Mouse (Mus musculus) left cerebral cortex, adult 6 months (tissue): ENCODE data around the gene Gm9780. TPM values are rescaled to one million over a fixed set of nuclear protein-coding genes. Genes with fewer than 3 reads are reported as not detected.

Experiments used
- long read RNA-seq, 2 experiments: library from polyadenylated mRNA; unstranded; transcript quantifications; one replicate each; pipeline ENCODE4 v2.0.0; 2019 to 2020
- polyA plus RNA-seq: library from polyadenylated mRNA; unstranded; fragments of <200 nt; fragmentation: Nextera tagmentation; gene quantifications from 2 replicates; pipeline ENCODE4 v1.2.3, GENCODE M21; 2021

The Gm9780 gene
- 33.2 and 42.7 TPM in 2 replicates for polyA plus RNA-seq
- long read RNA-seq, experiment 1, partial matches to known transcripts = 0 of 2 reads
- long read RNA-seq, experiment 1, other reads (novel, unspliced or antisense) = 0 of 2 reads
- long read RNA-seq, experiment 2, transcript Gm9780-202 (4 exons, 1,394 nt) = major isoform, 18 of 20 reads
- long read RNA-seq, experiment 2, partial matches to known transcripts = 2 of 20 reads
- long read RNA-seq, experiment 2, other reads (novel, unspliced or antisense) = 0 of 20 reads

DNA sequence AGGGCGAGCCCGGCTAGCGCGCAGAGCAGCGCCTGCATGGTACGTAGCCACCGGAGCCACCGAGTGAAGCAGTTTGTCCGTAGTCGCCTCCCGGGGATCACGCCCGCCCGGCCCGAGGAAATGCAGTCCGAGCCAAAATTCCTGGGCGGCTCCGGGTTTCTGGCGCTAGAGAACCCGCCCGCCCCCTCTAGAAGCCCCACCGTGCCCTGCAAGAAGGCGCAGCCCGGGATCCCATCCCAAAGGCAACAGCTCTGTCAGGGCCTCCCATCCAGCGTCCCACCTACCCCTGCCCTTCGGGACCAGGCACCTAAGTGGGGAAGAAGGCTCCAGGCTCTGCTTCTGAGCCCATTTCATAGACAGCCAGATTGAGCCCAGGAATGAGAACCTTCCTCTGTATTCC lies at the start of gene Gm9780:
Gm9780 (minus strand) TSS at position 101 of the 400 bp plus-strand sequence.

DNA sequence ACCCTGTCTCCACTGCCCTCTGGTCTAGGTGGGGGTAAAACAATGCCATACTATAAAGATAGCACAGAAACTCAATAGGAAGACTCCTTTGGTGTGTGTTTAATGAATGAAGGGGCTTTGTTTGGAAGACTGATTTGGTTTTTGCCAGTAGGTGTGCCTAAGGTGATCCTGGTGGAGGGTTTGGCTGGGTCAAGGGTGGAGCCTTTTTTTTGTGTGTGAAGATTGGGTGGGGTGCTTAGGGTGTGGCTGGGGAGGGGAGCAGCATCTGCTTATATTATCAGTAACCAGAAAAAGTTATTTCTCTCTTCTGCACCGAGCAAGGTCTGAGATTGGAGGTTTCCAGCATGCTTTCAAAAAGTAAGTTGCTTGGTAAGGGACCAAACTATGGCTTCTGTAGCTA lies 39.5 kb upstream of the Gm9780 start, which contains the start of gene Cphx3:
Cphx3 (plus strand) TSS at position 301 of the 400 bp plus-strand sequence.

DNA sequence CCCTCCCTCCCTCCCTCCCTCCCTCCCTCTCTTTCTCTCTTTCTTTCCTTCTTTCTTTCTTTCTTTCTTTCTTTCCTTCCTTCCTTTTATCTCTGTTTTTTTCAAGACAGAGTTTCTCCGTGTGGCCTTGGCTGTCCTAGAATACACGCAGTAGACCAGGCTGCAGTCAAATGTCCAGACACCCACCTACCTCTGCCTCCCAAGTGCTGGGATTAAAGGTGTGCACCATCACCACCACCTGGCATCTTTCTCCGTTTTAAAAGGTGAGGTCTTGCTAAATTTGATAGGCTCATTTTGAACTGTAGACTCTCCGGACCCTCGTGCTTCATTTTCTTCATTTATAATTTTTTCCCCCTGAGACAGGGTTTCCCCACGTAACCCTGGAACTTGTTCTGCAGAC lies 38.7 kb upstream of the Gm9780 start, which contains the start of gene Cphx2:
Cphx2 (plus strand) TSS at position 301 of the 400 bp plus-strand sequence.

DNA sequence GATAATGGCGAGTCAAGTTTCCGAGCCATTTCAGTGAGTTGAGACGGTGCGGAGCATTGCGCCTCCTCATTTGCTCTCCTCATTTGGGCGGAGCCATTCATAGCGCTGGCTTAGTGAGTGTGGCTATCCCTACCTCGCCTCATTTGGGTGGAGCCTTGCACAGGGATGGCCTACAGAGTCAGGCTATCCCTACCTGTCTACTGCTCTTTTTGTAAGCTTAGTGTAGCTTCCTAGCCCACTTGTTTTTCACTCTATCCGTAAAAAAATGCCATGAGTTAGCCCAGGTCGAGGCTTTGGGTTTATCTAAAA lies 24.8 kb upstream of the Gm9780 start, which contains the start of gene Tmem254c:
Tmem254c (minus strand) TSS at position 31 of the 309 bp plus-strand sequence.

DNA sequence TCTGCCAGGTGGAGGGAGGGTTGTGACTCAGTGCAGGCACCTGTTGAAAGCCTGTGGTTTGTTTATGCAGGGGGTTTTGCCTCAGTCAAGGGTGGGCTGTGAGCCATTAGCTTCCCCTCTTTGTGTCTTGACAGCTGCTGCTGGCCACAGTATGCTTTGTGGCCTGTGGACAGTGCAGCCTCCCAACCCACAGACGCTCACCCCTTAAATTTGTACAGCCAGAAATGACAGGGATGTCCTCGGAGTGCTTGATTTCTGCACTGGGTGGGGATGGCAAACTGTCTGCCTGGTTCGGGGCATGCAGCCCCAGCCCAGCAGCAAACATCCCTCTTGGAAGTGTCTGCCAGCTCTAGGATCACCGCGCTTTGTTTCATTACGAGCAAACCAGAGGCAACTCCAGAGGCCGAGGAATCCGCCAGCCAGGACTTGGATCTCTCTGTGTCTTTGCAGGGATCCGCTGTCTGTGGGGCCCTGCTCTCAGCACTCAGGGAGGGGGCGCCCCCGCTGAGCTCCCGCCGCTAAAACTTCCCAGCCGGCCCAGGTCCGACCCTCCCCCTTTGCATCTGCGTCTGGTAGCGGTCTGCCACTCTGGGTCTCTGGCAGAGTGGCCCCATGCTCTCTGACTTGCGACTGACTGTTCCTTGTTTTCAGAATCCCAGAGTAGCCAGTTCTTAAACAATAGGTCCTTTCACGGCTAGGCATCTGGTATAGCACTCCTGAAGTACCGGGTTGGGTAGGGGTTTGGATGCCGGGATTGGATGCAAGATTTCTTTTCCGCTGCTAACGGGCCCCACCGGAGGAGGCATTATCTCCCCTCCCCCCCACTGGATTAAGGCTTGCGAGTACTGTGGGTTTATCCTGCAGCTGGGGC lies 63.9 kb downstream of the Gm9780 start, which contains the start of gene Duxbl1:
Duxbl1 (plus strand) TSS at position 207 of the 871 bp plus-strand sequence.

Other genes starting within 250 kb of the Gm9780 start
- gene Anxa11, start 200.6 kb downstream of the Gm9780 start, polyA plus RNA-seq = 4.9 and 16.9 TPM in 2 replicates
- 0.72 and 1.8 TPM in 2 replicates for gene Plac9a, start 139.6 kb downstream of the Gm9780 start, polyA plus RNA-seq
- gene Tmem254a, start 115.0 kb downstream of the Gm9780 start, polyA plus RNA-seq = 5.0 and 10.0 TPM in 2 replicates
- gene Cphx1, start 104.4 kb downstream of the Gm9780 start, polyA plus RNA-seq = not detected in 2 replicates
- gene Duxbl1, start 64.1 kb downstream of the Gm9780 start, polyA plus RNA-seq = 0.25 and 0.36 TPM in 2 replicates
- gene Tmem254c, start 24.6 kb upstream of the Gm9780 start, polyA plus RNA-seq = 22.3 and 40.9 TPM in 2 replicates
- gene Cphx2, start 38.8 kb upstream of the Gm9780 start, polyA plus RNA-seq = not detected in 2 replicates
- not detected in 2 replicates for gene Cphx3, start 39.6 kb upstream of the Gm9780 start, polyA plus RNA-seq
- gene Duxbl2, start 75.6 kb upstream of the Gm9780 start, polyA plus RNA-seq = 0.08 and 0.28 TPM in 2 replicates
- 48.8 and 55.9 TPM in 2 replicates for gene Plac9b, start 139.8 kb upstream of the Gm9780 start, polyA plus RNA-seq
- gene Tmem254b, start 164.3 kb upstream of the Gm9780 start, polyA plus RNA-seq = 40.6 and 60.0 TPM in 2 replicates
- gene Duxbl3, start 215.3 kb upstream of the Gm9780 start, polyA plus RNA-seq = 0.08 TPM in 1 of 2 replicates, not detected in the other